Mouse (Mus musculus) left cerebral cortex, postnatal 25 days (tissue): ENCODE measurements around the gene Efhd1. TPM values are rescaled to one million over a fixed set of nuclear protein-coding genes. Genes with fewer than 3 reads are reported as not detected.

Source experiments
- DNase-seq, 2 experiments: peaks; one replicate each; pipeline ENCODE4 v3.0.0; 2022; ENCODE audit warnings: low spot score in 2 of 2, mixed read lengths in 1 of 2
- intact Hi-C: fragments of 180-260 bp; cut with DNase I; formaldehyde crosslinking; loops from one replicate; pipeline ENCODE4 v1.15.1; 2025
- total RNA-seq, 2 experiments: library from RNA; stranded (reverse); gene quantifications; 2 replicates each; pipeline ENCODE4 v1.2.3; 2021

Gene Efhd1
- total RNA-seq, 2 experiments from 2014 or later = 11.6 to 12.1 TPM

DNA sequence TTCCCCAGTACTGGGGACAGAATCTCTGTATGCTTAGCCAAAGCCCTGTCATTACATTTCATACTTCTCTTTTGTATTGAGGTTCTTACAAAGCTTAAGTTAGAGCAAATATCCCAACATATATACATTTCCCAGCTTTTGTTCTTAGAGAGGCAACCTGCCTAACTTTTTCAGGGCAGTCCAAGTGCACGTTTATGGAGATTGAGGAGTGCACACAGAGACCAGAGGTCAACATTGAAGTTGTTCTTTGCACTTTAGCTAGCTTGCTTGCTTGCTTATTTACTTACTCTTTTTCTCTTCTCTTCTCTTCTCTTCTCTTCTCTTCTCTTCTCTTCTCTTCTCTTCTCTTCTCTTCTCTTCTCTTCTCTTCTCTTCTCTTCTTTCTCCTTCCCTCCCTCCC lies 96.1 kb downstream of the Efhd1 start:
- no peak for DNase-seq
- intact Hi-C loops = no loop called here

Other genes starting within 250 kb of the Efhd1 start
- not detected for gene Alppl2, start 174.4 kb upstream of the Efhd1 start, total RNA-seq
- not detected for gene Alpi, start 162.8 kb upstream of the Efhd1 start, total RNA-seq
- not detected for gene Akp3, start 139.4 kb upstream of the Efhd1 start, total RNA-seq
- 10 to 100 TPM in 1 of 2 experiments, 1 to 10 TPM in 1; 6.6 to 14.8 TPM for gene Ecel1, start 107.8 kb upstream of the Efhd1 start, total RNA-seq
- 1 to 10 TPM; 2.1 to 2.4 TPM for gene Prss56, start 81.0 kb upstream of the Efhd1 start, total RNA-seq
- gene Chrnd, start 73.8 kb upstream of the Efhd1 start, total RNA-seq = not detected
- not detected for gene Chrng, start 59.7 kb upstream of the Efhd1 start, total RNA-seq
- 10 to 100 TPM; 68.0 to 69.0 TPM for gene Eif4e2, start 50.4 kb upstream of the Efhd1 start, total RNA-seq
- gene Gigyf2, start 62.6 kb downstream of the Efhd1 start, total RNA-seq = 100 to 1,000 TPM; 107 to 108 TPM
- gene Kcnj13, start 130.4 kb downstream of the Efhd1 start, total RNA-seq = 1 to 10 TPM; 4.0 to 5.7 TPM
- gene Snorc, start 205.9 kb downstream of the Efhd1 start, total RNA-seq = under 1 TPM in 1 of 2 experiments, not detected in 1; 0.87 TPM
- 1 to 10 TPM; 7.3 to 9.7 TPM for gene Neu2, start 245.5 kb downstream of the Efhd1 start, total RNA-seq